Mouse (Mus musculus) olfactory bulb, adult 2 months (tissue): ENCODE results near the gene Dkc1.

Experiments used
- CTCF ChIP-seq: fragments of 200-500 bp; IDR thresholded peaks from 2 replicates; pipeline ENCODE4 v1.5.1; 2012; ENCODE audit warnings: low read depth, mild to moderate bottlenecking, low read length, moderate library complexity; ENCODE audit not compliant: insufficient read depth
- POLR2A ChIP-seq: fragments of 200-500 bp; IDR thresholded peaks from 2 replicates; pipeline ENCODE4 v1.6.1; 2012; ENCODE audit warnings: mild to moderate bottlenecking, low read depth, low read length, moderate library complexity; ENCODE audit not compliant: insufficient read depth

- no peak for TF ChIP-seq CTCF
- TF ChIP-seq POLR2A = no peak
Observed at GRCm38 (mm10) chrX:75138182-75138581, 42.5 kb downstream of the Dkc1 start.
